Mouse (Mus musculus): ENCODE results near the gene Ccdc88a.

GRCm38 (mm10) chr11:29345673-29346286 lies 27.7 kb upstream of the Ccdc88a start:
- TF ChIP-seq NELFE (IDR thresholded peaks at IDR 0.05; ENCODE audit: low read depth, low read length) = no peak
- no peak for TF ChIP-seq ZC3H11A (IDR thresholded peaks at IDR 0.05; ENCODE audit: low read depth, low read length)
- TF ChIP-seq E2F4 (IDR thresholded peaks at IDR 0.05; ENCODE audit: borderline replicate concordance, low read depth, low read length) = no peak
- 0 out of 2 replicates have a peak, but pooled peaks have one; percentile 43 for TF ChIP-seq MAFK (IDR thresholded peaks at IDR 0.05; ENCODE audit: borderline replicate concordance, low read depth, low read length)
- no peak for TF ChIP-seq CTCF (IDR thresholded peaks at IDR 0.05 in 2 of 3, conservative IDR thresholded peaks at IDR 0.05 in 1 of 3; ENCODE audit: control insufficient read depth in 1 of 3, insufficient read depth in 1 of 3, low read depth in 2 of 3, low read length in 3 of 3, poor library complexity in 1 of 3, severe bottlenecking in 1 of 3)
- TF ChIP-seq POLR2A (IDR thresholded peaks at IDR 0.05; ENCODE audit: control insufficient read depth in 1 of 2, insufficient read depth in 1 of 2, low read depth in 1 of 2, low read length in 2 of 2, poor library complexity in 1 of 2) = no peak

Data from MEL (cell line).